Comparison of ENCODE assay signal across 22 mouse cellular contexts in genomic region chr6:42391796-42392330, GRCm38 (mm10). TPM values are rescaled to one million over a fixed set of nuclear protein-coding genes. Genes with fewer than 3 reads are reported as not detected.
DNase-seq lines count a peak whose midpoint lies in the region; ATAC-seq lines count a peak whose summit lies in the region.
"Had no signal": no experiment of that assay in that cellular context is flagged by ENCODE, and none has a peak within 500 bp of the region (broad histone marks: within the 10 kb centered on the region; RNA-seq: fewer than 3 reads in every experiment).

No protein-coding gene starts in this region.

- no peak for DNase-seq in heart, postnatal 14 days
- peak; percentile 40 for DNase-seq in kidney, postnatal 10 days
- DNase-seq in kidney, postnatal 25 days = no peak
- DNase-seq in natural killer cell, adult 2 months (ENCODE audit: low spot score in 2 of 2) = no peak
- DNase-seq: adrenal gland, postnatal 14 days; cerebellum, postnatal 25 days; gastrocnemius, postnatal 36 days; retina, postnatal 1 day; thymus, postnatal 25 days had no signal

- H3K27me3 ChIP-seq in heart, embryonic 13.5 days (replicated peaks) = no peaks in the 10 kb centered on the region
- H3K27me3 ChIP-seq: hindbrain, embryonic 15.5 days; neural tube, embryonic 15.5 days; stomach, embryonic 15.5 days had no signal

- no peaks in the 10 kb centered on the region for H3K36me3 ChIP-seq in heart, embryonic 13.5 days
- H3K36me3 ChIP-seq: G1E; hindbrain, embryonic 15.5 days; neural tube, embryonic 15.5 days; stomach, embryonic 15.5 days had no signal

- 27% methylated on average over 2 of the region's 2 CpGs for WGBS in heart, embryonic 13.5 days

- intact Hi-C loops in heart, postnatal 14 days (cut with DNase I) = no loop called here

- H3K27ac ChIP-seq in heart, embryonic 13.5 days (replicated peaks) = peak overlapping the region; percentile 56
- H3K27ac ChIP-seq: hindbrain, embryonic 15.5 days; neural tube, embryonic 15.5 days; stomach, embryonic 15.5 days had no signal

- no peak overlapping the region for H3K4me3 ChIP-seq in heart, embryonic 13.5 days
- H3K4me3 ChIP-seq: hindbrain, embryonic 15.5 days; neural tube, embryonic 15.5 days; stomach, embryonic 15.5 days had no signal

- no peak overlapping the region for H3K9ac ChIP-seq in heart, embryonic 13.5 days
- H3K9ac ChIP-seq: hindbrain, embryonic 15.5 days; neural tube, embryonic 15.5 days; stomach, embryonic 15.5 days had no signal

- 0 out of 2 replicates have a peak overlapping the region, but pooled peaks have one; percentile 1 for H3K4me2 ChIP-seq in heart, embryonic 13.5 days
- H3K4me2 ChIP-seq: hindbrain, embryonic 15.5 days; neural tube, embryonic 15.5 days; stomach, embryonic 15.5 days had no signal

- peaks cover 26% of the 10 kb centered on the region for H3K4me1 ChIP-seq in heart, embryonic 13.5 days
- H3K4me1 ChIP-seq: hindbrain, embryonic 15.5 days; neural tube, embryonic 15.5 days had no signal

- H3K9me3 ChIP-seq in heart, embryonic 13.5 days = no peaks in the 10 kb centered on the region
- H3K9me3 ChIP-seq: G1E; hindbrain, embryonic 15.5 days; neural tube, embryonic 15.5 days; stomach, embryonic 15.5 days had no signal

- peak; percentile 19; the same call in 1 of the 2 replicates for ATAC-seq in heart, embryonic 13.5 days (ENCODE audit: extremely low read depth, insufficient number of reproducible peaks, low FRiP score, low TSS enrichment)
- 0 out of 2 replicates have a peak, but pooled peaks have one; percentile 16 for ATAC-seq in common myeloid progenitor, adult 5-6 weeks (replicated peaks; ENCODE audit: low read depth, poor library complexity, severe bottlenecking)
- 0 out of 2 replicates have a peak, but pooled peaks have one; percentile 7 for ATAC-seq in megakaryocyte progenitor cell, adult 5-6 weeks (replicated peaks; ENCODE audit: poor library complexity)

RNA-seq across cellular contexts. Expression of gene Tas2r143, which starts 8.2 kb away (rescaled TPM):
- polyA plus RNA-seq in heart, embryonic 13.5 days (2015; fragmentation: Nextera tagmentation; extraction: Ambion mirVana) = not detected in 2 replicates
- not detected for total RNA-seq in heart, postnatal 14 days (2021)
- total RNA-seq in common myeloid progenitor, adult 5-6 weeks (2017) = not detected in 2 replicates
- total RNA-seq in megakaryocyte progenitor cell, adult 5-6 weeks (2015) = not detected in 2 replicates
- 1.1 TPM in 1 of 2 replicates, not detected in the other for total RNA-seq in megakaryocyte progenitor cell, adult 5-6 weeks (2017)
- total RNA-seq: gastrocnemius, postnatal 36 days; left cerebral cortex, adult 18-20 months had no signal
- polyA plus RNA-seq: embryonic facial prominence, embryonic 14.5 days; forebrain, embryonic 11.5 days; G1E; hindbrain, embryonic 15.5 days; limb, embryonic 11.5 days; neural tube, embryonic 15.5 days; small intestine, adult 2 months; stomach, embryonic 15.5 days had no signal

RNA-seq across cellular contexts. Expression of gene Tas2r135, which starts 13.4 kb away (rescaled TPM):
- polyA plus RNA-seq in heart, embryonic 13.5 days (2015; fragmentation: Nextera tagmentation; extraction: Ambion mirVana) = not detected in 2 replicates
- total RNA-seq in heart, postnatal 14 days (2021) = under 1 TPM in 1 of 2 experiments, not detected in 1; 0.39 TPM
- not detected in 2 replicates for total RNA-seq in common myeloid progenitor, adult 5-6 weeks (2017)
- not detected in 2 replicates for total RNA-seq in megakaryocyte progenitor cell, adult 5-6 weeks (2015)
- not detected in 2 replicates for total RNA-seq in megakaryocyte progenitor cell, adult 5-6 weeks (2017)
- total RNA-seq: left cerebral cortex, adult 18-20 months had no signal
- polyA plus RNA-seq: embryonic facial prominence, embryonic 14.5 days; forebrain, embryonic 11.5 days; G1E; hindbrain, embryonic 15.5 days; large intestine, adult 2 months; limb, embryonic 11.5 days; neural tube, embryonic 15.5 days; small intestine, adult 2 months; stomach, embryonic 15.5 days had no signal

RNA-seq across cellular contexts. Expression of gene Epha1, which starts 18.8 kb away (rescaled TPM):
- polyA plus RNA-seq in heart, embryonic 13.5 days (2015; fragmentation: Nextera tagmentation; extraction: Ambion mirVana) = 3.3 and 3.4 TPM in 2 replicates
- under 1 TPM; 0.51 to 0.67 TPM for total RNA-seq in heart, postnatal 14 days (2021)
- total RNA-seq in common myeloid progenitor, adult 5-6 weeks (2017) = 1.8 TPM in 1 of 2 replicates, not detected in the other
- 0.07 TPM in 1 of 2 replicates, not detected in the other for total RNA-seq in megakaryocyte progenitor cell, adult 5-6 weeks (2015)
- not detected in 2 replicates for total RNA-seq in megakaryocyte progenitor cell, adult 5-6 weeks (2017)
- total RNA-seq: G1E had no signal
- polyA plus RNA-seq: G1E had no signal

RNA-seq across cellular contexts. Expression of gene Zyx, which starts 42.4 kb away (rescaled TPM):
- polyA plus RNA-seq in heart, embryonic 13.5 days (2015; fragmentation: Nextera tagmentation; extraction: Ambion mirVana) = 156 and 173 TPM in 2 replicates
- 10 to 100 TPM; 78.9 to 88.6 TPM for total RNA-seq in heart, postnatal 14 days (2021)
- total RNA-seq in common myeloid progenitor, adult 5-6 weeks (2017) = 34.5 and 48.0 TPM in 2 replicates
- total RNA-seq in megakaryocyte progenitor cell, adult 5-6 weeks (2015) = 75.9 and 83.2 TPM in 2 replicates
- 18.1 and 22.2 TPM in 2 replicates for total RNA-seq in megakaryocyte progenitor cell, adult 5-6 weeks (2017)

RNA-seq across cellular contexts. Expression of gene Tas2r126, which starts 42.5 kb away (rescaled TPM):
- polyA plus RNA-seq in heart, embryonic 13.5 days (2015; fragmentation: Nextera tagmentation; extraction: Ambion mirVana) = not detected in 2 replicates
- total RNA-seq in heart, postnatal 14 days (2021) = not detected
- total RNA-seq in common myeloid progenitor, adult 5-6 weeks (2017) = not detected in 2 replicates
- not detected in 2 replicates for total RNA-seq in megakaryocyte progenitor cell, adult 5-6 weeks (2015)
- total RNA-seq in megakaryocyte progenitor cell, adult 5-6 weeks (2017) = not detected in 2 replicates
- total RNA-seq: G1E; gastrocnemius, postnatal 36 days; left cerebral cortex, adult 18-20 months had no signal
- polyA plus RNA-seq: embryonic facial prominence, embryonic 14.5 days; forebrain, embryonic 11.5 days; G1E; hindbrain, embryonic 15.5 days; large intestine, adult 2 months; limb, embryonic 11.5 days; neural tube, embryonic 15.5 days; small intestine, adult 2 months; stomach, embryonic 15.5 days had no signal
